Mouse (Mus musculus): Measurements from ENCODE around the gene Gm21885.
"Not testable (repeated sequence)": the region's sequence is repeated elsewhere in the genome, so short reads cannot be mapped to it uniquely, and the experiment has no call there.

Gm21885 gene

DNA sequence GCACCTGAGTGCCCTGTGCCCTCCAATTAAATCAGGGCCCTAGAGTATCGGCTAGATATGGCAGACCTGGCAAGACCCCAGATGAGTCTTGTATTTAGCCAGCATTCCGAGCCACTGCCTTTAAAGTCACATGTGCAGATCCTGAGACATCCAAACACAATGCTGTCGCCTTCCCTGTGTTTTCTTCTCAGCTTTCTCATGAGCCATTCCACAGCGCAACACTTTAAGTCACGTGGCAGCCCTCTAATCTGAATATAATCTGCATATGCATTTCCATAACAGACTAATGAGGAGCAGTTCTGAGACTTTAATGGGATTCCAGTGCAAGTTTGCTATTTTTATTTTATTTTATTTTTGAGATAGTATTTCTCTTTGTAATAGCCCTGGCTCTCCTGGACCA lies 25.9 kb upstream of the Gm21885 start:
- H3K36me3 ChIP-seq (ENCODE audit: control insufficient read depth, insufficient read depth, low read length, poor library complexity, severe bottlenecking): no peaks in the 10 kb centered on the region
- no peak for DNase-seq (ENCODE audit: low read depth, low spot score)

GRCm38 (mm10) chr11:94257987-94258386 lies 23.7 kb upstream of the Gm21885 start:
- H3K27me3 ChIP-seq (ENCODE audit: control insufficient read depth, insufficient read depth, low read length, poor library complexity, severe bottlenecking): no peaks in the 10 kb centered on the region

More for the DNA sequence above, 25.9 kb upstream of the Gm21885 start:
- H3K27me3 ChIP-seq (ENCODE audit: control insufficient read depth, insufficient read depth, low read length, poor library complexity, severe bottlenecking): no peaks in the 10 kb centered on the region

DNA sequence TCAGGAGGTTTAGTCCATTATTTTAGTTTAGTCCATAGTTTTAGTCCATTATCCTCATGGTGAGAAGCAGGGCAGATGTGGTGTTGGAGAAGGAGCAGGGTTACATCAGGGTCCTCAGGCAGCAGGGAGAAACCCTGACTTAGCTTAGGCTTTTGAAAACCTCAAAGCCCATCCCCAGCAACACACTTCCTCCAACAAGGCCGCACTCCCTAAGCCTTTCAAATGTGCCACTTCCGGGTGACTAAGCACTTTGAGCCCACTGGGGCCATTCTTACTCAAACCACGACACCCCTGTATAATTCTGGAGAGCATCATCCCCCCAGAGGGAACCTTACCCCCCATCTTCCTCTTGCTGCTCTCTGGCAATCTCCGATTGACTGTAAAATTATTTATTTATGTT lies 21.9 kb upstream of the Gm21885 start:
- H3K36me3 ChIP-seq (ENCODE audit: control insufficient read depth, insufficient read depth, low read length, poor library complexity, severe bottlenecking): no peaks in the 10 kb centered on the region
- H3K27me3 ChIP-seq (ENCODE audit: control insufficient read depth, insufficient read depth, low read length, poor library complexity, severe bottlenecking): no peaks in the 10 kb centered on the region
- no peak for DNase-seq (ENCODE audit: low read depth, low spot score)

More at GRCm38 (mm10) chr11:94257987-94258386, 23.7 kb upstream of the Gm21885 start:
- no peaks in the 10 kb centered on the region for H3K36me3 ChIP-seq (ENCODE audit: control insufficient read depth, insufficient read depth, low read length, poor library complexity, severe bottlenecking)
- DNase-seq (ENCODE audit: low read depth, low spot score): no peak

- Histone ChIP-seq H3K27me3 (ENCODE audit: control insufficient read depth, insufficient read depth, low read length, poor library complexity, severe bottlenecking) (no peaks in the 10 kb centered on the region), H3K36me3 (ENCODE audit: control insufficient read depth, insufficient read depth, low read length, poor library complexity, severe bottlenecking) (no peaks in the 10 kb centered on the region)
- no peak for DNase-seq (ENCODE audit: low read depth, low spot score)
These were observed 19.9 kb upstream of the Gm21885 start for GRCm38 (mm10) chr11:94261585-94262370.

DNA sequence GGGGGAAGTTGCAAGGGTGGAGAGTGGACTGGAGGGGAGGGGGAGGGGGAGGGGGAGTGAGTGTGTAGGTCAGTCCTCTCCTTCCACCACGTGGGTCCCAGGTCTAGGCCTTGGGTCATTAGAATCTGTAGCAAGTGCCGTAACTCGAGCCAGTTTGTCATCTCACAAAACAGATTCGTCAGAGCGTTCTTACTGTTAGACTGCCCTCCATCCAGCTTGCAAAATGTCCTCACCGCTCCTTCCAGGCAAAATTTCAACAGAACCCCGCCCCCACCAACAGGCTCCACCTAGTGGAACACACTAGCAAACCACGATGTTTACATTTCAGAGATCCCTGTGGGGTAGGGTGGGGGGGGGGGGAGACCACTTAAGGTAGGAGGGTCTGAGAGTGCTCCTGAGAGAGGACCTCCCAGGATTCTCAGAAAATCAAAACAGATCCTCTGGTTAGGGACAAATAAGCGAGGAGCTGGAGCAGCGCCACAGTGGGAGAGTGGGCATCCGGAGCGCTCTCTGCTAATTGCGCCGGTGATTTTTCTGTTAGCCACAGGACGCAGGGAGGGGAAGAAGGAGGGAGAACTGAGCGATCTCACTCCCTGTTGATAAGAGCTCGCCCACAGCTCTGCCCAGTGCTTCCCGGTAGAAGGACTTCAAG lies 16.4 kb upstream of the Gm21885 start:
- peak; percentile 42 for DNase-seq (ENCODE audit: low read depth, low spot score)
- Histone ChIP-seq H3K36me3 (ENCODE audit: control insufficient read depth, insufficient read depth, low read length, poor library complexity, severe bottlenecking) (no peaks in the 10 kb centered on the region), H3K27me3 (ENCODE audit: control insufficient read depth, insufficient read depth, low read length, poor library complexity, severe bottlenecking) (no peaks in the 10 kb centered on the region)

- H3K27me3 ChIP-seq (ENCODE audit: control insufficient read depth, insufficient read depth, low read length, poor library complexity, severe bottlenecking); DNase-seq (ENCODE audit: low read depth, low spot score); H3K36me3 ChIP-seq (ENCODE audit: control insufficient read depth, insufficient read depth, low read length, poor library complexity, severe bottlenecking): not testable (repeated sequence)
These were observed 15.5 kb upstream of the Gm21885 start for GRCm38 (mm10) chr11:94266155-94266554.

- Histone ChIP-seq H3K27me3 (ENCODE audit: control insufficient read depth, insufficient read depth, low read length, poor library complexity, severe bottlenecking) (no peaks in the 10 kb centered on the region), H3K36me3 (ENCODE audit: control insufficient read depth, insufficient read depth, low read length, poor library complexity, severe bottlenecking) (no peaks in the 10 kb centered on the region)
- DNase-seq (ENCODE audit: low read depth, low spot score): no peak
These were observed 12.9 kb upstream of the Gm21885 start for GRCm38 (mm10) chr11:94268761-94269160.

DNA sequence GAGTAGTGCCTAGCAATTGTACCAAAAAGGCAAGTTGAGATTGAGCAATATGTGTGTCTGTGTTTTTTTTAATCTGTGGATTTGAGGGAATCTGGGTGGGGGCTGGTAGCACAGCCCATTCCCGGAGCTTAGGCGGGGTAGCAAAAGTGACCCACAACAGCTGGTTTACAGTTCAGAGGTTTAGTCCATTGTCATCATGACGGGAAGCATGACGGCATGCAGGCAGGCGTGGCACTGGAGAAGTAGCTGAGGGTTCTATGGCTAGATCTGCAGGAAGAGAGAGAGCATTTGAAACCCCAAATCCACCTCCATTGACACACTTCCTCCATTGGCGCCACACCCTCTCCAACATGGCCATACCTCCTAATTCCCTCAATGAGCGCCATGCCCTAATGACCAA lies 11.8 kb upstream of the Gm21885 start:
- no peak for DNase-seq (ENCODE audit: low read depth, low spot score)
- Histone ChIP-seq H3K27me3 (ENCODE audit: control insufficient read depth, insufficient read depth, low read length, poor library complexity, severe bottlenecking) (no peaks in the 10 kb centered on the region), H3K36me3 (ENCODE audit: control insufficient read depth, insufficient read depth, low read length, poor library complexity, severe bottlenecking) (no peaks in the 10 kb centered on the region)

- no peaks in the 10 kb centered on the region for H3K36me3 ChIP-seq (ENCODE audit: control insufficient read depth, insufficient read depth, low read length, poor library complexity, severe bottlenecking)
- peak; percentile 42 for DNase-seq (ENCODE audit: low read depth, low spot score)
- H3K27me3 ChIP-seq (ENCODE audit: control insufficient read depth, insufficient read depth, low read length, poor library complexity, severe bottlenecking): no peaks in the 10 kb centered on the region
These were observed 10.7 kb upstream of the Gm21885 start for GRCm38 (mm10) chr11:94271015-94271414.

- Histone ChIP-seq H3K27me3 (ENCODE audit: control insufficient read depth, insufficient read depth, low read length, poor library complexity, severe bottlenecking) (no peaks in the 10 kb centered on the region), H3K36me3 (ENCODE audit: control insufficient read depth, insufficient read depth, low read length, poor library complexity, severe bottlenecking) (no peaks in the 10 kb centered on the region)
- DNase-seq (ENCODE audit: low read depth, low spot score): no peak
These were observed 8.4 kb upstream of the Gm21885 start for GRCm38 (mm10) chr11:94272960-94273927.

- no peak for DNase-seq (ENCODE audit: low read depth, low spot score)
- Histone ChIP-seq H3K27me3 (ENCODE audit: control insufficient read depth, insufficient read depth, low read length, poor library complexity, severe bottlenecking) (no peaks in the 10 kb centered on the region), H3K36me3 (ENCODE audit: control insufficient read depth, insufficient read depth, low read length, poor library complexity, severe bottlenecking) (no peaks in the 10 kb centered on the region)
These were observed 7.3 kb upstream of the Gm21885 start for GRCm38 (mm10) chr11:94274206-94274867.

DNA sequence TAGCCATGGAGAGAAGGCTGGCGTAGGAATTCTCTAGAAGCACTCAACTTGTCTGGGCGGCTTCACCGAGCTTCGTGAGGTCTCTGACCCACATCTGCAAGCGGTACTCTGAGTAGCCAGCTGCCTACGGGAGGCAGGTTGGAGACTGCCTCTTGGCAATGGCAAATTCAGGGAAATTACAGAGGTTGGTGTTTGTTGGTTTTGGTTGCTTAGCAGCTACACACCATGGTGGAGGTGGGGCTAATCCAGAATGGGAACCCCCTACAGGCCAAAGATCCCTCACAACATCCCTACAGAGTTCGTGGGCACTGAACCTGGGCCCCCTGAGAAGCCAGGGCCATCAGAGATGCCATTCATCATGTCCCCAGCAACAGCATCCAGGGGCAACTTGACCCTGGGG lies 6.4 kb upstream of the Gm21885 start:
- Histone ChIP-seq H3K27me3 (ENCODE audit: control insufficient read depth, insufficient read depth, low read length, poor library complexity, severe bottlenecking) (no peaks in the 10 kb centered on the region), H3K36me3 (ENCODE audit: control insufficient read depth, insufficient read depth, low read length, poor library complexity, severe bottlenecking) (no peaks in the 10 kb centered on the region)
- no peak for DNase-seq (ENCODE audit: low read depth, low spot score)

DNA sequence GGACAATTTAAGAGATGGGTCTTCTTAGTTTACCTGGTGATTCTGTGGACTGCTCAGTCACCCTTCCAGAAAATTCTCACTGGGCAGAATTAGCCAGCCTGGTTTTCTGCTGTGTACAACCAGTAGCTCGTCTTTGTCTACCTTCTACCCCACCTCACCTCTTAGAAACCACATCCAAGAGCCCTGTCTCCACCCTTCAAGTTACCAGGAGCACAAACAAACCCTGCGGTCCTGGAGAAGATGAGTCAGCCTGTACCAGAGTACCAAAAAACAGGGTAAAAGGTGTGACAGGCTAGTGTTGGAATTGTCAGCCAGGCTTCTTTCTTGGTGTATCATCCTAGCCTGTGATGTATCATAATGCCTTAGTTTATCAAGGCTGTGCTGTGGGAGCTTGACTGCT lies 6.0 kb upstream of the Gm21885 start:
- no peak for DNase-seq (ENCODE audit: low read depth, low spot score)
- H3K27me3 ChIP-seq (ENCODE audit: control insufficient read depth, insufficient read depth, low read length, poor library complexity, severe bottlenecking): no peaks in the 10 kb centered on the region
- H3K36me3 ChIP-seq (ENCODE audit: control insufficient read depth, insufficient read depth, low read length, poor library complexity, severe bottlenecking): no peaks in the 10 kb centered on the region

GRCm38 (mm10) chr11:94276869-94277337 lies 4.8 kb upstream of the Gm21885 start:
- H3K27me3 ChIP-seq (ENCODE audit: control insufficient read depth, insufficient read depth, low read length, poor library complexity, severe bottlenecking): no peaks in the 10 kb centered on the region
- no peaks in the 10 kb centered on the region for H3K36me3 ChIP-seq (ENCODE audit: control insufficient read depth, insufficient read depth, low read length, poor library complexity, severe bottlenecking)
- DNase-seq (ENCODE audit: low read depth, low spot score): peak; percentile 88

All from splenic B cell, adult 2 months (primary cell).